Mouse (Mus musculus) right cerebral cortex, adult 2 months (tissue): ENCODE results near the gene Sh2d5.
A peak's percentile ranks its signal among the peaks of the same experiment; 100 is the strongest.

ENCODE experiments used
- DNase-seq, 2 experiments: peaks; one replicate each; pipeline ENCODE4 v3.0.0; 2021 to 2022; ENCODE audit warnings: low spot score in 2 of 2

Sh2d5 gene

DNA sequence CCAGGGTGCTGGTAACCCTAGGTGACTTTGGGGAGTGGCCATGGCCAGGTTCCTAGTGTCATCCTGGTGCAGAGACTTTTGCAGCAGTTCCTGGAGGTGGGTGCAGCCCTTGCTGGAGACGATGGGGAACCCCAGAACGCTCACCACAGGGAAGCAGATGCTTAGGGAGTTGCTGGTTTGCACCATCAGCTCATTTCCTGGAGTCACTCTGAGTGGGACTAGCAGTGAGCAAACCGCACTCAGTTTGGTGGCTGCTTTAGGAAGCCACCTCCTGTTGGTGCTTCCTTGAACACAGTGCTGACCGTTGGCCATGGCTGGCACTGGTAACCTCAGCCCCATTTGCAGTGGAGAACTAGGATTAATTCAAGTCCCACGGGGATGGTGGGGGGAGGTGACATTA is 9.3 kb downstream of the Sh2d5 start:
- DNase-seq, result no peak

GRCm38 (mm10) chr4:138261843-138262681 is 11.9 kb downstream of the Sh2d5 start:
- peak; percentile 90 to 93 for DNase-seq

GRCm38 (mm10) chr4:138267869-138268268 is 17.7 kb downstream of the Sh2d5 start:
- no peak for DNase-seq

DNA sequence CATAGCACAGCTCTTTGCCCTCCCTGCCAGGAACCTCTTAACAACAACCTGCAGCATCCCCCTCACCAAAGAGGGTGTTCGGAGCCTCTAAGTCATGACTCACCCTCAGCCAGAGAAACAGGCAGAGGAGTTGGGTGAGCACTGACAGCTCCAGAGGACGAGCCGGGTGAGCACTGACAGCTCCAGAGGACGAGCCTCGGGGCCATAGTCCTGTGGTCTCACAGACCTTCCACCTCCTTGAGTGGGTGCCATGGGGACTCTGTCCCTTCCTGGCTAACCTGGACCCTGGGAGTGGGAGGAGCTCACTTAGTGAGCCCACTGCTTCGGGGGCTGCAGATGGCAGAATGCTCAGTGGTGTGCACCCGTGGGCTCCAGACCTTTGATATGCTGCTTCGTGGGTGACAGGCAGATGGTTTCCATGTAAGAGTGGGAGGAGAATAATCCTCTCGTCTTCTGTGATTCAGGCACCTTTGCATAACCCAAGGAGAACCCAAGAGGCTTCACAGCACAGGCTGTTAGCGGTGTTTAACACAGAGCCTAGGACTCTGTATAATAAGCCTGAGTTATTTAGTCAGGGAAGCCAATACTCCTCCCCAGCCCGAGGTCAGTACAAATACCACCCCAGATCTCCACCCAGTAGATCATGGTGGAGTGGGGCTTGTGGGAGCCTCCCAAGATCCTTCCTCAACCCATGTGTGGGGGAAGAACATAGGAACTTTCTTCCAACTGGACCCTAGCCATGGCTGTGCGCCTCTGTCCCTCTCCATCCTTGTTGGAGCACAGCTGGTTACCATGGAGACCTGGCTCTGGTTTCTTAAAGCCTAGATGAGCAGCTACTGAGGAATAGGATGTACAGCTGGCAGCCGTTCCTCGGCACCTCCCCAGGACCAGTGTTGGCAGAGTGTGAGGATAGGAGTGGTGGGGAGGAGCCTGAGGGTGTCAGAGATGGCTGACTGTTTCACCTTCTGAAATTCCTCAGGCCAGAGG is 22.1 kb downstream of the Sh2d5 start:
- DNase-seq, result peak; percentile 67 to 72

- peak; percentile 56 to 59 for DNase-seq
Observed at GRCm38 (mm10) chr4:138278346-138278745, 28.1 kb downstream of the Sh2d5 start.

GRCm38 (mm10) chr4:138282834-138283233 is 32.6 kb downstream of the Sh2d5 start:
- peak; percentile 56 to 73 for DNase-seq

- DNase-seq, result no peak
Observed at GRCm38 (mm10) chr4:138286411-138286810, 36.2 kb downstream of the Sh2d5 start.

GRCm38 (mm10) chr4:138288691-138289090 is 38.5 kb downstream of the Sh2d5 start:
- DNase-seq, result no peak

DNA sequence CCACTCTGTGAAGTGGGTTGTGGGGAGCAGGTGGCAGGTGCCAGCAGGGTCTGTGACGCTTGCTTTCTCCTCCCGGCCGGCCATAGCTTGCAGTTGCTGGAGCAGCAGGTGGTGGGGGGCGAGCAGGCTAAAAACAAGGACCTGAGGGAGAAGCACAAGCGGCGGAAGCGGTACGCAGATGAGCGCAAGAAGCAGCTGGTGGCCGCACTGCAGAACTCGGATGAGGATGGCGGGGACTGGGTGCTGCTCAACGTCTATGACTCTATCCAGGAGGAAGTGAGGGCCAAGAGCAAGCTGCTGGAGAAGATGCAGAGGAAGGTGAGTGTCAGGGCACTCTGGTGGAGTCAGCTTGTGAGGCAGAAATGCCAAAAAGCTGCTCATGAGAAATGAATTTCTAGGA is 41.8 kb downstream of the Sh2d5 start:
- no peak for DNase-seq

- DNase-seq, result peak in 1 of 2 experiments; percentile 40
Observed at GRCm38 (mm10) chr4:138293261-138293948, 43.2 kb downstream of the Sh2d5 start.

- no peak for DNase-seq
Observed at GRCm38 (mm10) chr4:138293949-138294550, 43.8 kb downstream of the Sh2d5 start.

DNA sequence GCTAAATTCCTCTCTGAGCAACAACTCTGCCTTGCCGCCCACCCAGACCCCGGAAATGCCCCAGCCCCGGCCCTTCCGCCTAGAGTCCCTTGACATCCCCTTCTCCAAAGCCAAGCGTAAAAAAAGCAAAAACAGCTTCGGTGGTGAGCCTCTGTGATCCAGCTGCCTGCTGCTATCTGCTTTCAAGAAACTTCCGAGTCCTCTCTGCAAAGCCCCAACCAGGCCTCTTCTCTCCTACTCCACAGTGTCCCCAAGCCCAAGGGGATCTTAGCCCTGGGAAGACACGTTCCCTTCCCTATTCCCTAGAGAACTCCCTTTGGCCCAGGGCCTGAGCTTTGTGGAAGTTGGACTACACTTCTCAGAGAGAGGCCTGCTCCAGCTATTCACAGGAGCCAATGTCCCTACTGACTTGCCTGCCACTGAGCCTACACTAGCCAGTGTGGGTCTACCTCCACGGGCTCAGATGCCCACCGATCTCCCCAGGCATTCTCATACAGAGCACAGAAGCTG is 51.1 kb downstream of the Sh2d5 start:
- no peak for DNase-seq

DNA sequence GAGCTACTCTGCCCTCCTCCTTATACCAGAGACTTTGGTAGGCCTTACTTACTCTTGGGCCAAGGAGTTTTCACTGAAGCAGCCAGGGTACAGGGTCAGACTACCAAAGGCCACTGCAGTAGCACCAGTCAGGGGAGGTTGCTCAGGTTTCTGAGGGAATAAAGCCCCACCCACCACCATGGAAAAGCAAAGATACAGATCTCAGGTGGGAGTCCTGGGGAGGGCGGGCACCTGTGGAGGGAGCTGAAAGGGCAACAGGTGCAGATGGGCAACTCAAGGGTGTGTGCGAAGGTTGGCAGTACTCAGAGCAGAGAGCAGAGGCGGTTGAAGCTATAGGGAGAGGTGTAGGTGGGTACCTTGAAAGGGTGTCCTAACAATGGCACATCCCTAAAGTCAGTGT is 52.8 kb downstream of the Sh2d5 start:
- no peak for DNase-seq

GRCm38 (mm10) chr4:138303742-138304141 is 53.5 kb downstream of the Sh2d5 start:
- DNase-seq, result no peak

DNA sequence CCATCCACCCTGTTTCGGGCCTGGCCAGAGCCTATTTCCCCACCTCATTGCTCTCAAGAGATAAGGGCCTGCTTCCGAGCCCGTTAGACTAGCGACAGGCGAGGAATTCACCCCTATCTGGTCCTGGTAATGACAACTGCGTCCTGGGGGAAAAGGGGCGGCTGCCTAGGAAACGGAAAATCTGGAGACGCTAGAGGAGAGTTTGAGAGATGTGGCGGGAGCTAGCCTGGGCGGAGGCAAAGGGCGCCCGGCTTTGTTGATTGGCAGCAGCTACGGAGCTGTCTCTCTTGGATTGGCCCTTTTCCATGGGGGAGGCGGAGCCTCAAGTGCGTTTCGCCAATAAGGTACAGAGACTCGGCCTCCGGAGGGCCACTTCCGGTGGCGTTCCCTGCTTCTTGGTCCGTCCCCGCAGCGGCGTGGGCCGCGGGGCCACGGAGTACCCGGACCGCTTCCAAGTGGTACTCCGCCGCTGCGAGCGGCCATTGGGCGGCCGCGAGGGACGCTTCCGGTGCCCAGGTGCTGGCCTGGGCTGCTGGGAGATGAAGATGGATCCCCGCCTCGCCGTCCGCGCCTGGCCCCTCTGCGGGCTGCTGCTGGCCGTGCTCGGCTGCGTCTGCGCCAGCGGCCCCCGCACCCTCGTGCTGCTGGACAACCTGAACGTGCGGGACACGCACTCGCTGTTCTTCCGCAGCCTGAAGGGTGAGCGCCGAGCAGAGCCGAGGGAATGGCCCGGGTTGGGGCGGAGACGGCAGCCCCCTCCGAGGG is 54.3 kb downstream of the Sh2d5 start, which contains the start of gene Ddost:
TSS of gene Ddost (plus strand) at position 391 of the 765 bp plus-strand sequence.
- peak; percentile 98 for DNase-seq

DNA sequence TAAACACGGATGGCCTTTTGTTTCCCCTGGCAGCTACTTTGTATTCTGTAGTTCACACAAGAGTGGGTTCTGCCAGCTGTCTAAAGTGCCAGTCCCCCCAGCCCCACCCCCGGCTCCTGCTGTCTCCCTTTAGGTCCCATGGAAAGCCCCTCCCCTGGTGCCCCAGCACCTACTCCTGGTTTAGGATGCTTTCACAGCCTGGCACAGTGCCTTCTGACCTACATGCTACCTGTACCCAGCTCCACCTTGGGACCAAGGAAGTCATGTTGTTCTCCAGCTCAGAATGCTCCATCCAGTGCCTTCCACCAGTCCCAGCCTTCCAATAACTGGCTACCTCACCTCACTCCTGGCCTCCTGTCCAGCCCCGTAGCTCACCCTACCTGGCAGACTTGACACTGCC is 56.8 kb downstream of the Sh2d5 start:
- DNase-seq, result no peak

GRCm38 (mm10) chr4:138307739-138308138 is 57.5 kb downstream of the Sh2d5 start:
- DNase-seq, result peak in 1 of 2 experiments; percentile 55

GRCm38 (mm10) chr4:138310311-138310910 is 60.2 kb downstream of the Sh2d5 start:
- no peak for DNase-seq
